Mouse (Mus musculus) CH12.LX (cell line): ENCODE results near the gene Hlcs. TPM values are rescaled to one million over a fixed set of nuclear protein-coding genes. Genes with fewer than 3 reads are reported as not detected.

Experiments
- DNase-seq: peaks from one replicate; pipeline ENCODE4 v3.0.0-alpha.2; 2013; ENCODE audit errors: extremely low read depth
- H3K27ac ChIP-seq: 2 replicates; pipeline ENCODE4 v1.5.1; 2012; ENCODE audit warnings: low read depth, mild to moderate bottlenecking, control low read depth, moderate library complexity; ENCODE audit not compliant: insufficient read depth
- H3K27me3 ChIP-seq: replicated peaks from 2 replicates; pipeline ENCODE3; 2012; ENCODE audit warnings: inconsistent platforms
- H3K36me3 ChIP-seq, 2 experiments: replicated peaks in 1 of 2; 2 replicates each; pipeline versions ENCODE3 to v1.6.1; 2012; ENCODE audit warnings: inconsistent platforms in 1 of 2, low read length in 1 of 2, mild to moderate bottlenecking in 1 of 2, mixed read lengths in 1 of 2, moderate library complexity in 1 of 2; ENCODE audit not compliant: control insufficient read depth in 1 of 2, insufficient read depth in 1 of 2
- H3K4me1 ChIP-seq, 2 experiments: 2 replicates each; pipeline ENCODE4 v1.6.1; 2012; ENCODE audit warnings: inconsistent platforms in 1 of 2, moderate library complexity in 1 of 2; ENCODE audit not compliant: insufficient read depth in 2 of 2, control insufficient read depth in 1 of 2
- H3K4me2 ChIP-seq: 2 replicates; pipeline ENCODE4 v1.6.1; 2012; ENCODE audit warnings: low read depth, mild to moderate bottlenecking, control low read depth; ENCODE audit not compliant: poor library complexity, insufficient read depth, severe bottlenecking
- H3K4me3 ChIP-seq, 3 experiments: fragments of 150-350 bp in 1 of 3; sonication (generic) in 1 of 3; replicated peaks in 1 of 3; 2 replicates each; pipeline versions ENCODE3 to v1.5.1; 2011 to 2012; ENCODE audit warnings: low read depth in 2 of 3, low read length in 2 of 3, mild to moderate bottlenecking in 2 of 3, moderate library complexity in 2 of 3, control low read depth in 1 of 3, improper control_type of control experiment in 1 of 3, inconsistent platforms in 1 of 3, mixed read lengths in 1 of 3; ENCODE audit not compliant: poor library complexity in 1 of 3
- H3K79me2 ChIP-seq: replicated peaks from 2 replicates; pipeline ENCODE4 v1.6.1; 2012; ENCODE audit warnings: mild to moderate bottlenecking, moderate library complexity; ENCODE audit not compliant: control insufficient read depth, poor library complexity, insufficient read depth, severe bottlenecking; ENCODE audit errors: extremely low read depth
- H3K9ac ChIP-seq: 2 replicates; pipeline ENCODE4 v1.6.1; 2012; ENCODE audit warnings: low read depth, mild to moderate bottlenecking, control low read depth, moderate library complexity; ENCODE audit not compliant: insufficient read depth
- H3K9me3 ChIP-seq: replicated peaks from 2 replicates; pipeline ENCODE3; 2012; ENCODE audit warnings: low read length, inconsistent platforms, mixed read lengths
- BHLHE40 ChIP-seq: IDR thresholded peaks from 2 replicates; pipeline ENCODE4 v1.6.1; 2011; ENCODE audit warnings: mild to moderate bottlenecking, low read depth, low read length, improper control_type of control experiment
- ETS1 ChIP-seq: conservative IDR thresholded peaks from 2 replicates; pipeline ENCODE4 v1.6.1; 2012; ENCODE audit warnings: low read depth, mild to moderate bottlenecking, inconsistent platforms, low read length, improper control_type of control experiment, moderate library complexity
- HCFC1 ChIP-seq: IDR thresholded peaks from 2 replicates; pipeline ENCODE4 v1.6.1; 2012; ENCODE audit warnings: low read depth, mild to moderate bottlenecking, inconsistent platforms, low read length, improper control_type of control experiment
- MAFK ChIP-seq: IDR thresholded peaks from 2 replicates; pipeline ENCODE4 v1.6.1; 2011; ENCODE audit warnings: low read length, improper control_type of control experiment; ENCODE audit not compliant: insufficient replicate concordance
- MAZ ChIP-seq: IDR thresholded peaks from 2 replicates; pipeline ENCODE4 v1.6.1; 2012; ENCODE audit warnings: low read depth, mild to moderate bottlenecking, inconsistent platforms, low read length, improper control_type of control experiment, moderate library complexity
- MYC ChIP-seq: IDR thresholded peaks from 2 replicates; pipeline ENCODE4 v1.6.1; 2011; ENCODE audit warnings: low read depth, mild to moderate bottlenecking, improper control_type of control experiment, low read length
- NELFE ChIP-seq: IDR thresholded peaks from 2 replicates; pipeline ENCODE4 v1.6.1; 2011; ENCODE audit warnings: low read depth, low read length, improper control_type of control experiment
- NRF1 ChIP-seq: IDR thresholded peaks from 2 replicates; pipeline ENCODE4 v1.6.1; 2014; ENCODE audit warnings: low read depth, mild to moderate bottlenecking, inconsistent platforms, low read length, improper control_type of control experiment, moderate library complexity
- POLR2AphosphoS2 ChIP-seq: IDR thresholded peaks from 2 replicates; pipeline ENCODE4 v1.6.1; 2011; ENCODE audit warnings: low read depth, low read length, improper control_type of control experiment
- SIN3A ChIP-seq: IDR thresholded peaks from 2 replicates; pipeline ENCODE4 v1.6.1; 2012; ENCODE audit warnings: low read length, improper control_type of control experiment, inconsistent platforms
- SMC3 ChIP-seq: IDR thresholded peaks from 2 replicates; pipeline ENCODE4 v1.6.1; 2011; ENCODE audit warnings: low read depth, low read length, improper control_type of control experiment
- TBP ChIP-seq: conservative IDR thresholded peaks from 2 replicates; pipeline ENCODE4 v1.6.1; 2011; ENCODE audit warnings: low read depth, low read length, improper control_type of control experiment
- TCF12 ChIP-seq: IDR thresholded peaks from 2 replicates; pipeline ENCODE4 v1.6.1; 2014; ENCODE audit warnings: low read depth, mild to moderate bottlenecking, inconsistent platforms, low read length, improper control_type of control experiment
- USF1 ChIP-seq: IDR thresholded peaks from 2 replicates; pipeline ENCODE4 v1.6.1; 2014; ENCODE audit warnings: low read depth, mild to moderate bottlenecking, inconsistent platforms, low read length, improper control_type of control experiment
- USF2 ChIP-seq: conservative IDR thresholded peaks from 2 replicates; pipeline ENCODE4 v1.6.1; 2011; ENCODE audit warnings: low read depth, low read length, improper control_type of control experiment
- ZC3H11A ChIP-seq: IDR thresholded peaks from 2 replicates; pipeline ENCODE4 v1.6.1; 2012; ENCODE audit warnings: low read depth, mild to moderate bottlenecking, inconsistent platforms, low read length, improper control_type of control experiment
- ZKSCAN1 ChIP-seq: IDR thresholded peaks from 2 replicates; pipeline ENCODE4 v1.6.1; 2012; ENCODE audit warnings: low read depth, inconsistent platforms, low read length, improper control_type of control experiment, borderline replicate concordance
- ZMIZ1 ChIP-seq: IDR thresholded peaks from 2 replicates; pipeline ENCODE4 v1.6.1; 2012; ENCODE audit warnings: low read depth, mild to moderate bottlenecking, inconsistent platforms, low read length, improper control_type of control experiment
- dilution Hi-C: fragments of 300-500 bp; cut with MboI; formaldehyde crosslinking; loops from 2 replicates; pipeline ENCODE4 v1.14.3; 2020; ENCODE audit warnings: low sequenced_read_pairs; ENCODE audit not compliant: extremely low pct_unique_long_range_greater_than_20kb, extremely low pct_ligation_motif_present
- in situ Hi-C: fragments of 300-500 bp; cut with MboI; formaldehyde crosslinking; loops from 3 replicates; pipeline ENCODE4 v1.14.3; 2019; ENCODE audit warnings: low sequenced_read_pairs, low pct_ligation_motif_present, low pct_unique_long_range_greater_than_20kb, mixed read lengths
- polyA plus RNA-seq: library from polyadenylated mRNA; unstranded; fragments of >175 nt; gene quantifications from 2 replicates; pipeline ENCODE4 v1.2.1, GENCODE M21; 2012; ENCODE audit warnings: low read depth; ENCODE audit not compliant: insufficient read length
- total RNA-seq, 2 experiments: library from RNA; depleted of rRNA; stranded (reverse); fragments of 300-350 nt in 1 of 2; fragments of >200 nt in 1 of 2; gene quantifications; 2 replicates each; pipeline ENCODE4 v1.2.3; 2012 to 2014

The Hlcs gene
- total and polyA plus RNA-seq, 3 experiments, result 5.3 to 12.5 (median 9.4) TPM

DNA sequence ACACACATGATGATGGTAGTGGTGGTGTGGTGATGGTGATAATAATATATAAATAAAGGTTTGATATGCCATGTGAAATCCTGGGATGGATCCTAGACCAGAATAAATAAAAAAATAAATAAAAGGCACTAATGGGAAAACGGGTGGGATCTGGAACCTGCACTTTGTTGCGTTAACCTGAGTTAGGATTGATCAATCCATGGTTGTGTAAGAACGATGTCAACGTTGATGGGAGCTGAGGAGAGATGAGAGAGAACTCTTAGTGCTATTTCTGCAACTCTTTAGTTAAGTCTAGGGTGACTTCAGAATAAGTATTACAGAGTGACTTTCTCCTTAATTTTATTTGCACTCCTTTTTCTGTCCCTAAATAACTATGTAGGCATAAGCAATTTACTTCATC, 12.2 kb downstream of the Hlcs start:
- no peak overlapping the region for H3K27ac ChIP-seq
- H3K9me3 ChIP-seq, result peaks cover 9% of the 10 kb centered on the region
- dilution Hi-C loops, result no loop called here
- peaks cover 0 to 15% of the 10 kb centered on the region in 2 experiments for H3K36me3 ChIP-seq
- no peak overlapping the region for H3K4me2 ChIP-seq
- no peak overlapping the region for H3K9ac ChIP-seq
- TF ChIP-seq ZC3H11A (no peak), ZMIZ1 (no peak), NELFE (no peak), SIN3A (no peak), TBP (no peak), ETS1 (no peak), USF2 (no peak), TCF12 (no peak), USF1 (no peak), MAFK (no peak), BHLHE40 (no peak), ZKSCAN1 (no peak), SMC3 (no peak), MAZ (no peak), HCFC1 (no peak)
- H3K27me3 ChIP-seq, result no peaks in the 10 kb centered on the region
- H3K79me2 ChIP-seq, result no peaks in the 10 kb centered on the region
- H3K4me1 ChIP-seq, result peaks cover 6 to 17% of the 10 kb centered on the region in 2 experiments
- no peak overlapping the region for H3K4me3 ChIP-seq
- no peak for DNase-seq
- in situ Hi-C loops, result no loop called here

DNA sequence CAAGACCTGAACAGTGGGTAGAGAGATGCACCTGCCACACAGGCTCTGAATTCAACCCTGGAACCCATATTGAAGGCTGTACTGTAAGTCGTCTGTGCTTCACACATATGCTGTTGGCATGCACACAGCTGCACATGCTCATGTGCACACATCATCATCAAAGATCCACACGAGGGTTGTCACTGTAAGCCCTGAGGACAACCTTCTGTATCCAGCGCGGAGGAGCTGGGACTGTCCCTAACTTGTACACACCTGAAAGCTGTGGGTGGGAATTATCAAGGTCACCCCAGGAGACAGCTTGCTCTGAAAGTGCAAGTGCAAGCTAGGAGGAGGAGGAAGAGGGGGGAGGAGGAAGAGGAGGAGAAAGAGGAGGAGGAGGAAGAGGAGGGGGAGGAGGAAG, 14.2 kb downstream of the Hlcs start:
- H3K4me2 ChIP-seq, result no peak overlapping the region
- H3K4me1 ChIP-seq, result peaks cover 6 to 17% of the 10 kb centered on the region in 2 experiments
- TF ChIP-seq POLR2AphosphoS2, result no peak
- TF ChIP-seq USF1, result no peak
- peak; percentile 16; the same call in 1 of the 2 replicates for TF ChIP-seq NRF1
- TF ChIP-seq BHLHE40, result peak; percentile 66
- no peak for TF ChIP-seq MYC
- no peak overlapping the region for H3K27ac ChIP-seq
- H3K36me3 ChIP-seq, result peaks cover 0 to 6% of the 10 kb centered on the region in 2 experiments
- no peaks in the 10 kb centered on the region for H3K27me3 ChIP-seq
- H3K4me3 ChIP-seq, result no peak overlapping the region
- no peaks in the 10 kb centered on the region for H3K79me2 ChIP-seq
- H3K9ac ChIP-seq, result no peak overlapping the region
- peak; percentile 31 for DNase-seq
- peaks cover 4% of the 10 kb centered on the region for H3K9me3 ChIP-seq
- in situ Hi-C loops, result no loop called here
- dilution Hi-C loops, result no loop called here
